Mouse (Mus musculus) kidney, embryonic 16.5 days (tissue): ENCODE measurements at regions not wholly inside any gene's neighbourhood (a gene's known extent, or its start where the extent isn't known, plus 50 kb on each side); places are given as distances from the start of the nearest gene placed in this dataset.

Experiments
- ATAC-seq: fragments of 200-750 bp; cut with Nextera tagmentation; 2 replicates; pipeline ENCODE4 v1.8.0; 2017; ENCODE audit warnings: moderate TSS enrichment; ENCODE audit not compliant: low FRiP score, low TSS enrichment
- H3K27ac ChIP-seq: fragments of 300-500 bp; sonication (generic); 2 replicates; pipeline ENCODE4 v1.5.1; 2014; ENCODE audit warnings: low read length
- H3K27me3 ChIP-seq: fragments of 300-500 bp; sonication (generic); 2 replicates; pipeline ENCODE4 v1.6.1; 2014; ENCODE audit warnings: low read length, control low read depth, mixed read lengths; ENCODE audit not compliant: insufficient read depth
- H3K36me3 ChIP-seq: fragments of 300-500 bp; sonication (generic); 2 replicates; pipeline ENCODE4 v1.6.1; 2014; ENCODE audit warnings: low read length, control low read depth, mixed read lengths; ENCODE audit not compliant: insufficient read depth
- H3K4me1 ChIP-seq: fragments of 300-500 bp; sonication (generic); 2 replicates; pipeline ENCODE4 v1.6.1; 2014; ENCODE audit warnings: low read length, control low read depth, mixed read lengths; ENCODE audit not compliant: insufficient read depth
- H3K4me2 ChIP-seq: fragments of 300-500 bp; sonication (generic); replicated peaks from 2 replicates; pipeline ENCODE4 v1.6.1; 2014; ENCODE audit warnings: low read depth, low read length
- H3K4me3 ChIP-seq: fragments of 300-500 bp; sonication (generic); 2 replicates; pipeline ENCODE4 v1.5.1; 2014; ENCODE audit warnings: mild to moderate bottlenecking, low read length
- H3K9ac ChIP-seq: fragments of 300-500 bp; sonication (generic); replicated peaks from 2 replicates; pipeline ENCODE4 v1.6.1; 2014; ENCODE audit warnings: low read length
- H3K9me3 ChIP-seq: fragments of 300-500 bp; sonication (generic); 2 replicates; pipeline ENCODE4 v1.6.1; 2016; ENCODE audit warnings: low read length, control low read depth
- WGBS: fragments of 180-500 bp; shearing (Covaris S2); extraction: QIAGEN DNeasy Blood & Tissue Kit; methylation state at CpG from one replicate; pipeline ENCODE4 v1.1.7; 2014; 5-methylcytosine and 5-hydroxymethylcytosine counted together

DNA sequence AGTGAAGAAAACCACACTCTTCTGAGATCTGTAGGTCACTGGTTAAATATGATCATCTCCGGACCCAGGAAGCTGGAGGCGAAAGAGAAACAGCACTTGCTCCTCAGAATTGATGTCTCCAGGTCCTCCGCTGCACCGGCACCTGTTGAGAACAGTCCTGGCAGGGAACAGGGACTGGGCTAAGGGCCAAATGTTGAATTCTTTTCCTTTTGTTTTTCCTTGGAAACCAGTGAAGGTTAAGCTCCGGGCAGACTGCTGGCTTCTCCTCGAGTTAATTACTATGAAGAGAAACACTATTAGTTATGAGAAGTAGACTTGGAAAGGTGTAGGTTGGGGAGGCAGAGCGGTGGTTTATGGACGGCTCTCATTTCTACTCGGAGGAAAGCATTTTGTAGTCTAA lies 242.7 kb downstream of the Rngtt start:
- WGBS = 48% methylated on average over 9 of the region's 9 CpGs
- no peak overlapping the region; the same call in 1 of the 2 replicates for H3K4me2 ChIP-seq

GRCm38 (mm10) chr4:33554606-33555005 lies 244.5 kb downstream of the Rngtt start:
- 41% methylated on average over 6 of the region's 6 CpGs for WGBS
- Histone ChIP-seq H3K9me3 (0 out of 2 replicates have a peak, but pooled peaks cover 4% of the 10 kb centered on the region), H3K27ac (no peak overlapping the region), H3K36me3 (no peaks in the 10 kb centered on the region), H3K4me3 (no peak overlapping the region), H3K4me2 (no peak overlapping the region), H3K27me3 (no peaks in the 10 kb centered on the region), H3K9ac (no peak overlapping the region), H3K4me1 (peaks cover 7% of the 10 kb centered on the region)
- no peak for ATAC-seq

More for the DNA sequence above, 242.7 kb downstream of the Rngtt start:
- Histone ChIP-seq H3K4me1 (peaks cover 7% of the 10 kb centered on the region), H3K36me3 (no peaks in the 10 kb centered on the region), H3K4me3 (no peak overlapping the region), H3K27ac (no peak overlapping the region), H3K9me3 (0 out of 2 replicates have a peak, but pooled peaks cover 4% of the 10 kb centered on the region), H3K9ac (no peak overlapping the region), H3K27me3 (no peaks in the 10 kb centered on the region)
- ATAC-seq = no peak

DNA sequence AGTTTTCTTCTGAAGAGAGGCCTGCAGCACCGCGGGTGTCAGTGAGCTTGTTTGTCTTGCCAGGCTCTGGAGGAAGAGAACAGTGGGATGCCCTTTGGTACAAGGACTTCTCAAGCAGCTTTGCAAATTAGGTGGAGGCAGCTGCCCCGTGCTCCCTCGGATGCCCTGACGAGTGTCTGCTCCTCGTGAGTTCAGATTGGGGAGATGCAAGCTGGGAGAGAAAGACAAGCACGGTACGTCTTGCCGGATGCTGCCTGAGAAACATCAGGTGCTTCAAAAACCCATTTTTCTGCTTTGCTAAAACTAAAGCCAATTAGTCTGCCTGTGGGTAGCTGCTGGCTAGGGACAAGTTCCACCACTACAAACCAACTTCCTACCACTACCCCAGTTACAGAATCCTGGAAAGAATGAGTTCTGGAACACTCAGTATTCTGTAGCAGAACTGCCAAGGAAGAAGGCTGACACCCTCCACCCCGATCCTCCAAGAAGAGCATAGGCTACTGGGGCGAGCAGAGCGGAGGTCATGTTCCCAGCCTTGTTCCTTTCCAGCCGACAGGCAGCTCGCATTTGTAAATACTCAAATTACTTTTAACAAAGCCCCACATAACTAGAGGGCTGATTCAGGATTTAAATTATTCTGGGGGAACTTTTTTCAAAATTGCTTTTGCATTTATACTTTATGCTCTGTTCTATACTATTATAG lies 245.3 kb downstream of the Rngtt start:
- Histone ChIP-seq H3K4me2 (peak overlapping the region; percentile 29), H3K36me3 (no peaks in the 10 kb centered on the region)
- WGBS = 12% methylated on average over 14 of the region's 14 CpGs

DNA sequence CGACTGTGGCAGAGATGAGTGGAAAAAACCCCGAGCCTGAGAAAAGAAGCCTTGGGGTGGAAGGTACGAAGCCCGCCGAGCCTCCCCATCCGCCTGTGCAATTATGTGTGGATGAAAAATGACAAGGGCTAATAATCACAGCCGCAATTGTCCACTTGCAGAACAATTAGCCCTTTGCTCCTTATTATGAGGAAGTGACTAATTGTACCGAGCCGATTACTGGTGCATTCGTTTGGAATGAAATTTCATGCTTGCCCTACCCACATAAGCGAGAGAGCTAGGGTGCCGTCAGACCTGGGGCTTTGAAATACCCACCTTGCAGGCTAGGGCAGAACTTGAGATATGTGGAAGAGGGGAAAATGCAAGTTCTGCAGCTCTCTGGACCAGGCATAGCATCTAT lies 245.9 kb downstream of the Rngtt start:
- no peak for ATAC-seq
- no peaks in the 10 kb centered on the region for H3K27me3 ChIP-seq
- H3K4me1 ChIP-seq = peaks cover 7% of the 10 kb centered on the region
- H3K36me3 ChIP-seq = no peaks in the 10 kb centered on the region
- H3K4me2 ChIP-seq = peak overlapping the region; percentile 29; the same call in 1 of the 2 replicates
- no peak overlapping the region for H3K9ac ChIP-seq
- 0 out of 2 replicates have a peak, but pooled peaks cover 4% of the 10 kb centered on the region for H3K9me3 ChIP-seq
- no peak overlapping the region for H3K27ac ChIP-seq
- no peak overlapping the region for H3K4me3 ChIP-seq
- WGBS = 36% methylated on average over 12 of the region's 12 CpGs

More for the DNA sequence above, 245.3 kb downstream of the Rngtt start:
- Histone ChIP-seq H3K27ac (no peak overlapping the region), H3K9me3 (0 out of 2 replicates have a peak, but pooled peaks cover 4% of the 10 kb centered on the region), H3K4me3 (0 out of 2 replicates have a peak overlapping the region, but pooled peaks have one; percentile 9), H3K27me3 (no peaks in the 10 kb centered on the region), H3K4me1 (peaks cover 7% of the 10 kb centered on the region), H3K9ac (no peak overlapping the region)
- ATAC-seq = no peak

GRCm38 (mm10) chr4:33556661-33557540 lies 246.8 kb downstream of the Rngtt start:
- H3K4me1 ChIP-seq = peaks cover 7% of the 10 kb centered on the region
- no peaks in the 10 kb centered on the region for H3K27me3 ChIP-seq
- ATAC-seq = no peak
- H3K36me3 ChIP-seq = no peaks in the 10 kb centered on the region
- H3K27ac ChIP-seq = no peak overlapping the region
- no peak overlapping the region for H3K9ac ChIP-seq
- H3K4me3 ChIP-seq = no peak overlapping the region
- H3K9me3 ChIP-seq = 0 out of 2 replicates have a peak, but pooled peaks cover 4% of the 10 kb centered on the region
- 74% methylated on average over 12 of the region's 12 CpGs for WGBS
- no peak overlapping the region for H3K4me2 ChIP-seq

DNA sequence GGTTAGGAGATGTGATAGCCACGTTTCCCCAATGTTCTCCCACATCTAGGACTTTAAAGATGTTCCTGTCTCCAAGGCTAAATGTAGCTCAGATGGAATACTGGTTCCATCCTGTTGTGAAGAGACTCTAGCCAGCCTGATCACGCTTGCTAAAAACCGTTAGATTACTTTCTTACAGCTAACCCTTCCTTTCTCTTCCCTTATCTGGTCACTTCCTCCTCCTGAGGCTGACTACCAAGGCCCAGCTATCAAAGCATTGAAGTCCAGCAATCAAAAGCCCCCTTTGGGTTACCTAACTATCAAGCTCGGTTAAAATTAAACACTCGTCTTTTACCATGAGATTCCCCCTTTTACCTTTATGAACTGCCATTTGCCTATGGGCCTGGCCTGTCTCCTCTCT lies 260.2 kb downstream of the Rngtt start:
- no peaks in the 10 kb centered on the region for H3K9me3 ChIP-seq

DNA sequence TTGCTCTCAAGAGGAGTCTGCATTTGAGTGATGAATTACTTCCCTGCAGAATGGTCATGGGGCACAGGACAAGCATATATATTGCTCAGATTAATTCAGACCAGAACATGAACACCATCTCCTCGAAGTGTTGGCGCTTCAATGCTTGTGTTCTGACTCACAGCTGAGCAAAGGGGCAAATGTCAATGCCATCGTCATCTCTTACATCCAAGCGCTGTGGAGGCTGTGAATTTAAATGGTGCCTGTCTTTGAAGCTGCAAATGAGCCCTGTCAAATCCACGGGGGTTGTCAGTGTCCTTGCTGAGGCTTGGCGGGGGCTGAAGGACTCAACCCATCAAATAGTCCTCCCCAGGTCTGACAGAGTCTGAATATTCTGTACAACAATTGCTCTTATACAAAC lies 261.2 kb downstream of the Rngtt start:
- H3K4me2 ChIP-seq = no peak overlapping the region
- no peaks in the 10 kb centered on the region for H3K36me3 ChIP-seq
- H3K9ac ChIP-seq = no peak overlapping the region
- H3K4me3 ChIP-seq = no peak overlapping the region
- WGBS = 33% methylated on average over 6 of the region's 6 CpGs
- no peak overlapping the region for H3K27ac ChIP-seq
- no peaks in the 10 kb centered on the region for H3K27me3 ChIP-seq
- H3K4me1 ChIP-seq = no peaks in the 10 kb centered on the region
- no peak for ATAC-seq
- H3K9me3 ChIP-seq = no peaks in the 10 kb centered on the region

More for the DNA sequence above, 260.2 kb downstream of the Rngtt start:
- WGBS = 86% methylated on average over 5 of the region's 5 CpGs
- no peak overlapping the region for H3K27ac ChIP-seq
- ATAC-seq = no peak
- H3K27me3 ChIP-seq = no peaks in the 10 kb centered on the region
- no peak overlapping the region for H3K4me3 ChIP-seq
- no peak overlapping the region for H3K4me2 ChIP-seq
- no peaks in the 10 kb centered on the region for H3K4me1 ChIP-seq
- no peak overlapping the region for H3K9ac ChIP-seq
- H3K36me3 ChIP-seq = no peaks in the 10 kb centered on the region

GRCm38 (mm10) chr4:33577631-33578030 lies 267.5 kb downstream of the Rngtt start:
- ATAC-seq = no peak
- H3K27me3 ChIP-seq = no peaks in the 10 kb centered on the region
- H3K9me3 ChIP-seq = peaks cover 7% of the 10 kb centered on the region; the same call in 1 of the 2 replicates
- H3K36me3 ChIP-seq = no peaks in the 10 kb centered on the region
- 87% methylated on average over 6 of the region's 6 CpGs for WGBS
- no peak overlapping the region for H3K9ac ChIP-seq
- no peak overlapping the region for H3K27ac ChIP-seq
- 0 out of 2 replicates have a peak, but pooled peaks cover 6% of the 10 kb centered on the region for H3K4me1 ChIP-seq
- no peak overlapping the region for H3K4me3 ChIP-seq
- no peak overlapping the region for H3K4me2 ChIP-seq

DNA sequence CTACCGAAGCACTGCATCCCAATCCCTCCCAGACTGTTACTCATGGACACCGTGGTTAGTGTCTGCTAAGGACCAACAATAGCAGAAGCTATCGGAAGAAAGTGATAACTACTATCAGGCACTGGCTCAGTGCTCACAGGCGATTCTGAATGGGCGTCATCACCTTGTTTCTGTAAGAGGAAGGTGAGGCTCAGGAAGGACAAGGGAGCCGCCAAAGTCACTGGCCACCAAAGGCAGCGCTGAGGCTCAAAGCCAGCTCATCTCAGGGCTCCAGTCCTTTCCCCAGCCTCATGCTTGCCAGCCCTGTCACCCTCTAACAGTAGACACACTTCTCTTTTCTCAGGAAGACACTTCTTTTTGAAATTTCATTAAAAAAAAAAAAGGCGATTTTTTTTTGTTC lies 270.4 kb downstream of the Rngtt start:
- ATAC-seq = no peak
- Histone ChIP-seq H3K4me2 (no peak overlapping the region), H3K9ac (no peak overlapping the region), H3K27ac (no peak overlapping the region), H3K4me1 (0 out of 2 replicates have a peak, but pooled peaks cover 6% of the 10 kb centered on the region), H3K4me3 (no peak overlapping the region), H3K36me3 (no peaks in the 10 kb centered on the region), H3K9me3 (peaks cover 7% of the 10 kb centered on the region; the same call in 1 of the 2 replicates), H3K27me3 (no peaks in the 10 kb centered on the region)
- WGBS = 89% methylated on average over 8 of the region's 8 CpGs
